Mouse (Mus musculus): Measurements from ENCODE around the gene Tmem117.

Gene Tmem117

DNA sequence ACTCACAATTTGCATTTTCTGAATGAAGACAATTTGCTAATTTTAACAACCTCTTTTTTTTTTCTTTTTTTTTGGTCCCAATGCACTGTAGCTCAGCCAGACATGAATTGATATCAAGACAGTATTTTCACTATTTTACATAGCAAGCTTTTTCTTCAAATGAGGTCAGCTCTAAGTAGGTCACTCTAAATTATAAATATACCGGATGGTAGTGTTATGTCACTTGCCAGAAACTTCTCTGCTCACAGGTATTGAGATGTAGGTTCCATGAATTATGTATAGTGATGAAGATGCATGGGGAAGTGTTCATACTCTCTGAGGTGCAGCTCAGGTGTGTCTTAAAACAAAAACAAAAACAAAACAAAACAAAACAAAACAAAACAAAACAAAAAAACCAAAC is 264.2 kb downstream of the Tmem117 start:
- no peak for DNase-seq (ENCODE audit: low spot score in 2 of 2)

DNA sequence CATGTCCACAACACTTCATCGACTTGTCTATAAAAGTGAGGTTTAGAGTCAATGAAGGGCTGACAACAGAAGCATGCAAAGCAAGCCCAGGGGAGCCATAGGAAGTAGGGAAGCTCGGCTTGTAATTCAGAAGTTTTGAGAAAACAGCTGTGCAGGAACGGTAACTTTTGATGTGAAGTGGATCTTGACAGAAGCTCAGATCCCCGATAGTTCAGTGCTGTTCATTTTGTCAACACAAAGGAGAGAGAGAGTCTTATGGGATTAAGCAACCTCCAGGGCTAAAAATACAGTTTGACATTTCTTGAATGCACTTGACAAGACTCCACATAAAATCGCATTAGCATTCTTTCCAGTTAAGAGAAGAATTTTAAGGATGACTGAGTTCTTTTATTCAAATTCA is 265.1 kb downstream of the Tmem117 start:
- DNase-seq (ENCODE audit: low spot score in 2 of 2), result no peak

DNA sequence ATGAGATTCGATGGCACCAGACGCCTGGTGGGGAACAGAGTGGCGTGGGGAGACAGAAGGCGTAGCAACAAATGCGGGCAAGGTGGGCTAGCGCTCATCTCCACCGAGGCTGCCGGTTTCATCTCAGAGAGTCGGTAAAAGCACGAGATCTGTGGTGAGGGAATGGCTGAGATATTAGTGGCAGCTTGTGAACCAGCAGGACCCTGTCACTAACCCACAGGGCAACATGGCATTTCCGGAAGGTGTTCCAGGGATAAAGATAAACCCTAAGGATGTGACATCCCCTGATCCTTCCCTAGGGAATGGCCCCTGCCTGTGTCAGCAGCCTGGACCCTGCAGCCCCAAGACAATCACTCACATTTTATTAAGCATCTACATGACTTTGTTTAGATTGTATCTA is 266.6 kb downstream of the Tmem117 start:
- DNase-seq (ENCODE audit: low spot score in 2 of 2), result no peak

DNA sequence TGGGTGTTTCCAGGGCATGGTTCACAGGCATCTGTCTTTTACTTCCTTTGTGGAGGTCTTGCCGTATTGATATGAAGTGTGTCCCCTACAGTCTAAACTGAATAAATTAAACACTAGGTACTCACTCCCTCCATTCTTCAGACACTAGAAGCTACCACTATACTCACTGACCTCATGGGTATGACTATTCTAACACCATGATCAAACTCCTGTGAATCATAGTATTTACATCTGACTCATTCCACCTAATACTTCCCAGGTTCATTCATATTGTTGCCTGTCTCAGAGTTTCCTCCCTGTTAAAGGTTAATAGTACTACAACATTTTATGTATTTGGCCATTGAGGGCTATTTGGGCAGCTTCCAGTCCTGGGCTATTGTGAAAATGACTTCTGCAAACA is 274.2 kb downstream of the Tmem117 start:
- no peak for DNase-seq (ENCODE audit: low spot score in 2 of 2)

DNA sequence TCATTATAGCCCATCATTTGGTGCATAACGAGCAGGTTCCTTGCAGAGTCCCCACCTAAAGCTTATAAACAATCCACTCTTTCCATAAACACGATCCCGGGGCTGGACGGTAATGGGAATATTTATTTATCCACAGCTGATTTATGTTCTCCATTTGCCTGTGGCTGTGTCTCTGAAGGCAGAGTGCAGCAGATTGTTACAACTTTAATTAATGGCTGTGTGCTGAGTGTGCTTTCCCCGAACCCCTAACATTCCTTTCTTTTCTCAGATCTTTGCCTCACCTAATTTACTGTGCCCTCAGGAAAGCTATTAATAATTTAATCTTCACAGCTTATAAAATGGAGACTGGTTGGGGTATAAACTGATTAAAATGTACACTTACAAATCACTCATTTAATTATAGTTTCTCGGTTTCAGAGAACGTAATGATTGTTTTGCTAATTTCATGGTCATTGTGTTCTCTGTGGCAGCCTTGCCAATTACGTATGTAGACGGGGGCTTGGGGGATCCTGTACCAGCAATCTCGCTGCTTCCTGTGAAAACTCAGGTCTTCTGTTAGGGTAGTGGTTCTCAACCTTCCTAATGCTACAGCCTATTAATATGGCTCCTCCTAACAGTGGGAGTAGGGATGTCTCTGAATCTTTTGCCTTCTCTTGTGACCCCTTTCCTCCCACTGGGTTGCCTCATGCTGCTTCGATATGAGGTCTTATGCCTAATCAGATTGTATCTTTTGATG is 275.8 kb downstream of the Tmem117 start:
- no peak for DNase-seq (ENCODE audit: low spot score in 2 of 2)

DNA sequence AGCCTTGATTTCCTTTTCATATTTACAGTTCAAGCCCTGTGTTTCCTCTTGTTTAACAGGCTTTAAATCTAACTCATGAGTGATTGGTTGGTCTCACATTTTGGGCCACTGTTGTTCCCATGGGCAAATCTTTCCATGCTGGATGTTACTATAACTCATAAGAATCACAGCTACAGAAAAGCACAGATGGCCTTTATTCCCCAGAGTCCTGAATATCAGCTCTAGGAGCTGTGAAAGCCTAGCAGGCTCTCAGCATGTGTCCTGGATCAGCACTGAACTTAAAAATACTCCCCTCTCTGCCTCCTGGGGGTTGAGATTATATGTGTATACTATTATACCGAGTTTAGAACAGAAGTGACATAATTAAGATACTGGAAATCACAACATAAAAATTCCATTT is 292.6 kb downstream of the Tmem117 start:
- no peak for DNase-seq (ENCODE audit: low spot score in 2 of 2)

DNA sequence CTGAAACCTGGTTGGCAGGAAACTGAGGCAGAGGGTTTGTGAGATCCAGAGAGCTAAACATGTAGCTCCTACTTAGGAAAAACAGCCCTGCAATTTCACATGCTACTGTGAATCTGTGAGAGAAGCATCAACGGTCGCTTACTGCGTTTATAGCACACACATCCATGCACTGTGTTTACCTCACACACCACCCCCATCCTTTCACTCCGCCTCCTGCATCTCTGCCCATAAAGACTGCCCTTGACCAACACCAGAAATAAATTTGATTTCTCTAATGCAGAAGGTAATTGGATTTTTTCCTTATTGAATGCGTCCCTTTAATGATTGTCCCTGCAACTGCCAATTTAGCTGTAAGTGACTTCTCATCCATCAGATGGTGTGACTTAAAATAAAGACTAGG is 299.0 kb downstream of the Tmem117 start:
- no peak for DNase-seq (ENCODE audit: low spot score in 2 of 2)

DNA sequence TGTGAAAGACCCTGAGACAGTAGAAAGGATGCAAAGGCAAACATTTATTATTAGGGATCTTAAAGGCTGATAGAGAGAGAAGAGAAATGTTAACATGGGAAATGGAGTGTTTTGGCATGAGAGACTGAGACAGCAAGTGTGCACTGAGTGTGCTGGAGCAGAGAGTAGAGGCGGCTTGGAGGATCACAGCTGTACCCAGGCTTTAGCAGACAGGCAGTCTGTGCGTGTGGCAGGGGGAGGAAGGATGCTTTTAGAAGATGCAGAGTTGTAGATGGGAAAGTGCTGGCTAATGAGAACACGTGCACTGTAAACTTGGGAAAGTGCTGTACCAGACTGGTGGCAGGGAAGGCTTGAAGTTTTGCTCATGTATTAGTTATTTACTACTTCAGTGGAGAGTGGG is 301.7 kb downstream of the Tmem117 start:
- no peak for DNase-seq (ENCODE audit: low spot score in 2 of 2)

DNA sequence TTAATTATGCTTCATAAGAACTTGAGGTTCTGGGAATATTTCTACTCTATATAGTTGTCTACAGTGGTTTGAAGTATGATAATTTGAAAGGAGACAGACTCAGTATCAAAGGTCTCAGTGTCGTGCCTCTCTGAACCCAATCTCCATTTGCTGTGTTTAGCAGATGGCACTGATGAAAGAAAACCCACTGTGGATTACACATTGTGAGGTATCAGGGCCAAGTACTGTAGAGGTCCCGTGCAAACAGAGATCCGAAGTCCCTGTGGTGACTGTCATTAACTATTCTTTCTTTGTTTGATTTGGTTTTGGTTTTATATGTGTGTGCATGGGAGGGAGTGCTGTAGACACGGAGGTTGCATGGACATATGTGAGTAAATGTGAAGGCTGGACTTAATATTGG is 304.0 kb downstream of the Tmem117 start:
- DNase-seq (ENCODE audit: low spot score in 2 of 2), result no peak

DNA sequence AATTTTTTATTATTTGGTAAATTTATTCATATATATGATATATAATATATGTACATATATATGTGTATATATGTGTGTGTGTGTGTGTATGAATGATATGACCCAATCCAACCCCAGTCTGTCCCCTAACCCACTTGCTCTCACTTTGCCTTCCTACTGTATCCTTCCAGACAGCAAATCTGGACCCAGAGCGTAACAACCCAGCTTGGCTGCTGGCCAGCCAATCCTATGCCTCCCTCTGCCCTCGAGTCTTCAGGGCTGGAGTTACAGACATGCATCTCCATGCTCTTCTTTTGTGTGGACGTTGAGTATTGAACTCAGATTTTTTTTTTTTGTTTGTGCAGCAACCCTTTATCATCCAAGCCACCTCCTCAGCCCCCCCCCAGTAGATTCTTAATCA is 304.4 kb downstream of the Tmem117 start:
- DNase-seq (ENCODE audit: low spot score in 2 of 2), result no peak

DNA sequence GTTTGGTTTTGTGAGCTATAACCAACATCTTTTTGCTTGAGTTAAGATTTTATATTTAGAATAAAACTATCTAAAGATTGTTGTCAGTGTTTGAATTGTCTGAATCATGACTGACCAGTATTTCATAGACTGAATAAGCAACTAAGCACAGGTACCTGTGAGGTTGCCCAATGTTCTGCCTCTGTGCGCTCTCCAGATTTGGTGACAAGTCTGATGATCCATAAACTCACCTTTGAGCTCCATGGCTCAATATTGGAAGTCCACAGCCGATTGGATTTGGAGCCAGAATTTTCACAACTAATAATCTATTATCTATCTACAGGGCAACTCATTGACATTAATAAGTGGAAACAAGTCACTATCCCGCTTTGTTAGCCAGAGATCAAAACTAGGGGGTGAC is 312.9 kb downstream of the Tmem117 start:
- DNase-seq (ENCODE audit: low spot score in 2 of 2), result no peak

DNA sequence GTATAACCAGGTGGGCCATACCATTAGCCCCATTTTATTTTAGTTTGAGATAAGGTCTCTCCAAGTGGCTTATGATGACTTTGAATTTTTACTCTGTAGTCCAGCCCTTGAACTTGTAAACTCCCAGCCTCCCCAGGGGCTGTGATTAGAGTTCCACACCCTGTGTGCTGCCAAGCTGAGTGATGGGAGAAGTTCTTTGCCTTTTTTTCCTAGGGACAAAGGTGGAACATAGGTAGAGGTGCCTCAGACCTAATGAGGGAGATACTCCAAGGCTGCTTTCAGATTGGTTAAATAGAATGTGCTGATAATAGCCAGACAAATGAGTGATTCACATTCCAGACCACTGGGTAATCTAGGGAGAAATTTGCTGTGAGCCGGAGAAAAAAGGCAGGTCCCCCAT is 313.4 kb downstream of the Tmem117 start:
- no peak for DNase-seq (ENCODE audit: low spot score in 2 of 2)

DNA sequence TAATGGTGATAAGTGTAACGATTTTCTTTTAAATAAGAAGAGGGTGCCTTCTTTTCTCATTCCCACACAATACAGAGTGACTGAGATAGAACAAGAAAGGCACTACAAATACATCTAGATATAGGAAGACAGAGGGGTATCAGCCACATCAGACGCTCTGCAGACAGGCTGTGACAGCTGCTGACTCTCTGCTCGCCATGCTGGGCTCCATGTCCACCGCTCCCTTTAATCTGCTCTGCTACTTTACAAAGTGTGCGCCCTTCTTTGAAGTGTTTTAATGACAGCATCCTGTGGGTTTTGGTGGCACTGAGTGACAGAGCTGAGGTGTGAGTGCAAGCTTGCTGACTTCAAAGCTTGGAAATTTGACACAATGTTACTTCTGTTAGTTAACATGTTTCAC is 314.9 kb downstream of the Tmem117 start:
- DNase-seq (ENCODE audit: low spot score in 2 of 2), result no peak

DNA sequence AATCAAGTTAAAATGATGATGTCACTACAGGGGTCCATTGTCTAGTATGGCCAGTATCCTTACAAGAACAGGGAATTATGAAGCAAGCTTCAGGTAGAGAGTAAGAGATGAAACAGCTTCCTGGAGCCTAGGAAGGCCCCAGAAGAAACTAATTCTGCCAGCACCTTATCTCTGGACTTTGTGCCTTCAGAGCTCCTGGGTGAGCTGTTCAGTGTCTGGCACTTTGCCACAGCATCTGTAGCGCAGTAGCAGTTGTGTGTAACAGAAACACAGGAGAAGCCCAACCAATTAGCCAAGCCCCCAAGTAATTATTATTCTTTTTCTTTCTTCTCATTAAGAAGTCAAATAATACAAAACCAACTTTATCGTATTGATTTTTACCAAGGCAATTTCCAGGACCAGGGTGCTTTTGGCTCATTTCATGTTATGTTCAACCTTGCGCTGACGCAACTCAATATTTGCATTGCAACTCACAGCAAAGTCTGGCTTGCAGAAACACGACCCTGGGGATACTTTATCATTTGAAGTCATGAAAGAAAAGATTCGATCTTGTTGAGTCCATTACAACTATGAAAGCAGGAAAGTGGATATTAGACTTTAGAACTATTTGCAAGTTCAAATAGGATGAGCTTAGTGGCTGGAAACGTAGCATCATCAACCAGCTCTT is 322.5 kb downstream of the Tmem117 start:
- no peak for DNase-seq (ENCODE audit: low spot score in 2 of 2)

DNA sequence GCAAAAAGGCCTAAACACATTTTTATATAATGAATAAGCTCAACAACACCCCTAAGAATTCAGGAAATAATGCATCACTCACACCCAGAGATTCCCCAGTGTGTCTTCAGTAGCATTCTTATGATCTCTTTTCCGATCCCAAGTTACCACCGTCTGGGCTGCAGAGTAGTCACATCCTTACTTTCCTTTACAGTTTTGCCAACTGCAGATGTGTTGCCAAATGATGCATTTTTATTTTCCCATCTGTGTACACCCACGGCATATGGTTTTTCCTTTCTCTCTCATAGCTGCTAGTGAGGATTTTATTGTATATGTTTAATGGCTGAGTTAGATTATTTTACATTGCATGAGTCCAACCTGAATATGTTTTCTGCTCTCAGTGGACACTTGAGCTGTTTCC is 327.7 kb downstream of the Tmem117 start:
- DNase-seq (ENCODE audit: low spot score in 2 of 2), result no peak

DNA sequence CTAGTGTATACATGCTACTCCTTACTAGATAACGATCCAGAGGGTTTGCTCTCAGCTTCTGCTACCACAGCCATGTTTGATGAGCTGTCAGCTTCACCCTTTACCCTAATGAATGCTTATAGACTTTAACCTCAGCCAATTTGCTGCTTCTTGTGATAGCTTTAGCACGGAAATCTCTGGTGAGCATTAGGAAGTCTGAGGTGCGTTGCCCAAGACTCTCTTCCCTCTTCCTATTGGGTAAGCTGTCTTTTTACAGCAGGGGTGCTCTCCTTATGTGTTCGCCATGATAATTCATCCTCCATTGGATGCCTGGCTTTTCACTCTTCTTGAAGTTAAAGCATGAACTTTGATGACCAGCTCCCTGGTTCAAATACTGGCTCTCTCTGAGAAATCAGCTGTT is 328.2 kb downstream of the Tmem117 start:
- DNase-seq (ENCODE audit: low spot score in 2 of 2), result no peak

DNA sequence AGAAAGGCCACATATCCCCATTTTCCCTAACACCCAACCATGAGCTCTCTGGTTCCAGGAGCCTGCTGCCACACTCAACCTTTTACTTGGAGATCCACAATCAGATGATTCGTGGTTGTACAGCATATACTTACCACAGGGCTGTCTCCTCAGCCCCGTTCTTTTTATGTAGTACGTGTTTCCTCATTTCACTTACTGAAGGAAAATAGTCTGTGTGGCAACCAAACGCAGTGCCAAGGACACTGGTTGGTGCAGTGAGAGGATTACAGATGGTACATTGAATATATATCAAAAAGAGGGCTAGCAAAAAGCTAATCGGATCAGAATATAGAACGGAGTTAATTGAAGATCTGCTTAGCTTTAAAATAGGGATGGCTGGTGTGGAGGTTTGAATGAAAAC is 338.0 kb downstream of the Tmem117 start:
- DNase-seq (ENCODE audit: low spot score in 2 of 2), result no peak

DNA sequence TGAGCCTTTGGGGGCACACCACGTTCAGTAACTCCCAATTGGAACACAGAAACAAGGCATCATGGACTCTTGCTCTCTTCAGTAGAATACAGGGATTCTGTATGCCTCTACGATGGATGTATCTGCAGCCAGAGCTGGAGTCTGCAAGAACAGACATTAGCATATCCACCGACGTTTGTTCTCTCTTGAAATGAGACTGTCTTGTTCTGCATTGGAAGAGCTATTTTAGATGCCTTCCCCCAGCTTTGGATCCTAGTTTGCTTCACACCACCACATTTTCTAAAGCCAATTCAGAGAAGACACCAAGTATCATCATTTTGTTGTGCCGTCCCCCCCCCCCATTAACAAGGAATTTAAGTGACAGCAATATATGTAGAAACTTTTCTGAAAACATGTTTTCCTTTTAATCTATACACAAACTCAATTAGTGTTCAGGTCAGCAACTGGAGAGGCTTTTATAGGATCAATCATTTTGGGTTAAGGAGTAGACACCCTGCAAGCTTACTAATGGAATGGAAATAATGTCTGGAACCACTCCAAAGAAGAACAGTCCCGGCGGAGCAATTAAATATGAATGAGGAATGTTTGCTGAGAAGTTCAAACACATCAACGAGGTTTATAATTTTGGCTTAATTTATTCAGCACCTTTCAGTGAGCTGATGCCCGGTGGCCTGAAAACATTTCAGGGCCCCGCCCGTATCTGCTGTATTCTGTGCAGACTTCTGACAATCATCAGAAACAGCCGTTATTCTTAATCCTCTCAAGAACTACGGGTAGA is 339.6 kb downstream of the Tmem117 start:
- no peak for DNase-seq (ENCODE audit: low spot score in 2 of 2)

DNA sequence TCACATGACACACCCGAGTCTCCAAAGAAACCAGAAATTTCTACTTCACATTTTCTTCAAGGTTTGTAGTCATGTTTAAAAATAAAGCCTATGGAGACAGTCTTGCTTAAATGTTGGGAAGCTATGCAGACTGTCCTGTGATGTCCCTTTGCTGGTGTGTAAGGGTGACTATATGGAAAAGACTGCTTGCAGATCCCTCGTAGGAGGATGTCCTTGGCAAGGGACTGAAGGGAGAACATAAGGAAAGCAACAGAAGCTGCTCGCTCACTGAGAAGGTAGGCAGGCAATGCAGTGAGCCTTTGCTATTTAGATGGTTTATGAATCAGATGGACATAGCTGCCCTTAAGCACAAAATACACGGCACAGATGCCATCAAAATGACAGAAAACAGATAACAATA is 352.8 kb downstream of the Tmem117 start:
- no peak for DNase-seq (ENCODE audit: low spot score in 2 of 2)

DNA sequence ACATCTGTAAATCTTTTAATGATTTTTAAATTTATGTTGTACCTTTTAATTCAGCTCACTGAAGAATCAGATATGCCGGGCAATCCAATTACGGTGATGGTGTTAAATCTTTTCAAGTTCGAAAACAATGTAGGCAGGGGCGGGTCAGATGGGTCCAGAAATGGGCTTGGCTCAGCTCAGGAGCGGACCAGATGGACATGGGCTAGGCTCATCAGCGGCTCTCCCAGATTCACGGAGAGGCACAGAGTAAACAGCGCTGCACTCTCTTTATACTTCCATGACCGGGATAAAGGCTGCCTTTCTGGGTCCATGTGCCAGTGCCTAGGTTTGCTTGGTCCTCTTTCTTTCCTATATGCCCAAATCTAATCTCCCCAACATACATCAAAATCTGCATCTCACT is 366.3 kb downstream of the Tmem117 start:
- no peak for DNase-seq (ENCODE audit: low spot score in 2 of 2)

DNA sequence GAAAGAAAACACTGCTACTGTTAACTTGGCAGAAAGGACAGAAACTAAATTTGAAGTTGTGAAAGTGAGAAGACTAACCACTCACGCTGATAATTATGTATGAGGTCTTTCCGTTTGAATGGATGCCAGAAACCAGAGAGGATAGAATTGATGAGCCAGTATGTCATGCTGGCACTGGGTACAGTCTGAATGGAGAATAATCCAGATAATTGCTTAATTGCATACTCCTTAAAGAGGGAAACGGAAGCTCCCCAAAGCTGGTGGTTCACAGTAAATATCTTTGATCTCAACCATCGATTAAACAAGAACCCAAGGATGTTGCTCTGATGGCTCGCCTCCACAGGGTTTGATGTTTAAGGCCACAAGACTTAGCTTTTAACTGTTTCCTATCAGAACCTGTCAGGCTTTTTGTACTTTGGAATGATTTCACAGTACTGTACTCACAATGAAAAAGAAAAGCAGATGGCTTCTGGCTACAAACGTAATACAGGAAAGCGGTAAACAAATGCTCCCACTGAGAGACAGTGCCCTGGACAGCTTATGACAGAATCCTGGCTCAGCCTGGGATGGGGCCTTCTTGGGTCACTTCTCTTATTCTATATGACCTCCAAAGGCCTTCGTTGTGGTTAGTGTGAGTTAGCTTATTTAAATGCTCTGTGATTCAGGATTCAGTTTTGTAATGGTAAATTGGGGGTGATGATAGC is 376.2 kb downstream of the Tmem117 start:
- no peak for DNase-seq (ENCODE audit: low spot score in 2 of 2)

DNA sequence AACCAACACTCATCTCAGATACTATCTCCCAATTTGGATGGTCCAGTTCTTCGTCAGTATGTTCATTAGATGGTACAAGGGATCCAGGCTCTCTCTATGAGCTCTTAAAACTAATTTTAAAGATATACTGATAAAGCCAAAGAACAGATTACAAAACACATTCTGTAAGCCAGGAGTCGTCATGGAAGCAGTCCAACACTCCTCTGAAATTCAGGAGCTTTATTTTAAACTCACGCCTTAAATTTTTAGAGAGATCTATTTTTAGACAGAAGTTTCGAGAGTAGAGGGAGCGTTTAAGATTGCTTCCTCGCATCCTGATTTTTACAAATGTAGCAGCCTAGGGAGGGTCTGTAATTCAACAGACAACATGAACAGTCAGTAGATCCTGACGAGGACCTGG is 393.2 kb downstream of the Tmem117 start:
- DNase-seq (ENCODE audit: low spot score in 2 of 2), result no peak

All from spleen, postnatal 4 days (tissue).